In the genomic region with DNA sequence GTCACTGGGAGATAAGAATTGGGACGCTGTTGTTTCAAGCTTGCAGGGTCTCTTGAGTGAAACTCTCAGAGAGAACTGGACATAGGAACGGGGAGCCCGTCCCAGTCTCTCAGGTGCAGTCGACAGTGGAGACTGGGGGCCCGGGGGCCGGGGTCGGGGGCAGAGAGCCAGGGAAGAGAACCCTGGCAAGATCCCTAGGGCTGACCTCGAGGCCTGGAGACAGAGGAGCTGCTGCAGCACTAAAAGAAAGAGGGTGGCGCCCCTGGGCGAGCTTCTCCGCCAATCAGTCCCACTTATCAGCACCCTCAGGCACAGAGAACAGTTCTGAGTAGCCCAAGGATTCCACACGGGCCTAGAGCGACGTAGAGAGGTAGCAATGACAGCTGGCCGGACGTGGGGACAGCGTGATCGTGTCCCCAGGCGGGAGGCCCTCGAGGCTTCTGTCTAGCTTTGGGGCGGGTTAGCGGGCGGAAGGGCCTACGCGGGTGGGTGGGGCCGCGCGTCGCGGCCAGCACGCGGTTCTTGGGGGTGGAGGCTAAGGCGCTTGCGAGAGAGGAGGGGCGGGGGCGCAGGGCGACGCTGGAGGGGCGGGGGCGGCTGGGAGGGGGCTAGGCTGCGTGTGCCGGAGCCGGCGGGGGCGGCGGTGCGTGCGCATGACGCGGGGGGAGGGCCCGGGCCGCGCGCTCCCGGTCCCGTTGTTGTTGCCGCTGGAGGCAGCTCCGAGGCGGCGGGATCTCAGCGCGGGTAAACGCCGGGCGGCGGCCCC, we compare ENCODE assay signal across 8 mouse cellular contexts. TPM values are rescaled to one million over a fixed set of nuclear protein-coding genes. Genes with fewer than 3 reads are reported as not detected.
DNase-seq lines count a peak whose midpoint lies in the region; ATAC-seq and TF ChIP-seq lines count a peak whose summit lies in the region.

No protein-coding gene starts in this region.

- H3K4me1 ChIP-seq in erythroblast, embryonic 14.5 days (ENCODE audit: control insufficient read depth): peaks cover 82% of the 10 kb centered on the region
- peaks cover 58% of the 10 kb centered on the region for H3K4me1 ChIP-seq in heart, embryonic 13.5 days
- H3K4me1 ChIP-seq in liver, embryonic 15.5 days (replicated peaks): peaks cover 72% of the 10 kb centered on the region
- H3K4me1 ChIP-seq in neural tube, embryonic 12.5 days: peaks cover 59% of the 10 kb centered on the region
- H3K4me1 ChIP-seq in stomach, postnatal 0 days (replicated peaks; ENCODE audit: control insufficient read depth, insufficient read depth): no peaks in the 10 kb centered on the region; the same call in 1 of the 2 replicates

- H3K9me3 ChIP-seq in erythroblast, embryonic 14.5 days (ENCODE audit: control insufficient read depth, low read length): no peaks in the 10 kb centered on the region
- no peaks in the 10 kb centered on the region for H3K9me3 ChIP-seq in heart, embryonic 13.5 days
- H3K9me3 ChIP-seq in liver, embryonic 15.5 days (replicated peaks): no peaks in the 10 kb centered on the region
- no peaks in the 10 kb centered on the region for H3K9me3 ChIP-seq in neural tube, embryonic 12.5 days
- no peaks in the 10 kb centered on the region for H3K9me3 ChIP-seq in stomach, postnatal 0 days (ENCODE audit: control insufficient read depth, low read length)

- peak; percentile 85 for DNase-seq in brain, embryonic 18.5 days (ENCODE audit: low read depth, low spot score)
- DNase-seq in kidney, postnatal 10 days: peak; percentile 93
- DNase-seq in stomach, postnatal 0 days (ENCODE audit: low spot score): peak; percentile 91

- WGBS in heart, embryonic 13.5 days: 2% methylated on average over 48 of the region's 66 CpGs
- 2% methylated on average over 56 of the region's 66 CpGs for WGBS in liver, embryonic 15.5 days (ENCODE audit: insufficient replicate concordance)
- 3% methylated on average over 59 of the region's 66 CpGs for WGBS in neural tube, embryonic 12.5 days
- WGBS in stomach, postnatal 0 days: 3% methylated on average over 51 of the region's 66 CpGs

- peak overlapping the region; percentile 92 for H3K4me3 ChIP-seq in erythroblast, embryonic 14.5 days (replicated peaks)
- peak overlapping the region; percentile 90 for H3K4me3 ChIP-seq in heart, embryonic 13.5 days
- H3K4me3 ChIP-seq in liver, embryonic 15.5 days (replicated peaks): peak overlapping the region; percentile 83
- peak overlapping the region; percentile 94 for H3K4me3 ChIP-seq in neural tube, embryonic 12.5 days
- H3K4me3 ChIP-seq in stomach, postnatal 0 days (ENCODE audit: low read depth, low read length): peak overlapping the region; percentile 79

- H3K36me3 ChIP-seq in erythroblast, embryonic 14.5 days (ENCODE audit: control insufficient read depth): peaks cover 29% of the 10 kb centered on the region
- H3K36me3 ChIP-seq in heart, embryonic 13.5 days: no peaks in the 10 kb centered on the region
- 0 out of 2 replicates have a peak, but pooled peaks cover 10% of the 10 kb centered on the region for H3K36me3 ChIP-seq in liver, embryonic 15.5 days (replicated peaks)
- H3K36me3 ChIP-seq in neural tube, embryonic 12.5 days: peaks cover 6% of the 10 kb centered on the region; the same call in 1 of the 2 replicates
- no peaks in the 10 kb centered on the region for H3K36me3 ChIP-seq in stomach, postnatal 0 days (ENCODE audit: control insufficient read depth, insufficient read depth, low read length)

- peak overlapping the region; percentile 91 for H3K27ac ChIP-seq in heart, embryonic 13.5 days (replicated peaks)
- peak overlapping the region; percentile 96 for H3K27ac ChIP-seq in liver, embryonic 15.5 days (replicated peaks)
- H3K27ac ChIP-seq in neural tube, embryonic 12.5 days: peak overlapping the region; percentile 88
- peak overlapping the region; percentile 92 for H3K27ac ChIP-seq in stomach, postnatal 0 days (replicated peaks)

- TF ChIP-seq CTCF in stomach, postnatal 0 days (IDR thresholded peaks at IDR 0.05; ENCODE audit: low read depth): no peak

- ATAC-seq in CD4-positive, CD25-positive, alpha-beta regulatory T cell, adult 4 months: peak; percentile 71
- ATAC-seq in heart, embryonic 13.5 days (ENCODE audit: extremely low read depth, insufficient number of reproducible peaks, low FRiP score, low TSS enrichment): peak; percentile 62
- ATAC-seq in liver, embryonic 15.5 days (ENCODE audit: insufficient read depth): peak; percentile 77
- peak; percentile 55 for ATAC-seq in neural tube, embryonic 12.5 days (ENCODE audit: low FRiP score, low read depth)
- peak; percentile 75 for ATAC-seq in stomach, postnatal 0 days (ENCODE audit: low FRiP score, low TSS enrichment)

- no peaks in the 10 kb centered on the region for H3K27me3 ChIP-seq in erythroblast, embryonic 14.5 days (ENCODE audit: control insufficient read depth)
- H3K27me3 ChIP-seq in heart, embryonic 13.5 days (replicated peaks): peaks cover 5% of the 10 kb centered on the region; the same call in 1 of the 2 replicates
- H3K27me3 ChIP-seq in liver, embryonic 15.5 days: no peaks in the 10 kb centered on the region
- H3K27me3 ChIP-seq in neural tube, embryonic 12.5 days (replicated peaks): no peaks in the 10 kb centered on the region
- H3K27me3 ChIP-seq in stomach, postnatal 0 days (ENCODE audit: control insufficient read depth, insufficient read depth, low read length): no peaks in the 10 kb centered on the region

- peak overlapping the region; percentile 98 for H3K4me2 ChIP-seq in heart, embryonic 13.5 days
- peak overlapping the region; percentile 100 for H3K4me2 ChIP-seq in liver, embryonic 15.5 days
- peak overlapping the region; percentile 99 for H3K4me2 ChIP-seq in neural tube, embryonic 12.5 days (replicated peaks)
- peak overlapping the region; percentile 97 for H3K4me2 ChIP-seq in stomach, postnatal 0 days (replicated peaks; ENCODE audit: low read depth)

- H3K9ac ChIP-seq in heart, embryonic 13.5 days: peak overlapping the region; percentile 99
- peak overlapping the region; percentile 90 for H3K9ac ChIP-seq in liver, embryonic 15.5 days
- H3K9ac ChIP-seq in neural tube, embryonic 12.5 days: peak overlapping the region; percentile 99
- peak overlapping the region; percentile 85 for H3K9ac ChIP-seq in stomach, postnatal 0 days (ENCODE audit: low read length)

- no peak for TF ChIP-seq EP300 in stomach, postnatal 0 days (optimal IDR thresholded peaks at IDR 0.05)

RNA-seq across cellular contexts. Expression of gene Agap3, which starts 0.5 kb away (rescaled TPM):
- polyA plus RNA-seq in CD4-positive, CD25-positive, alpha-beta regulatory T cell, adult 4 months (2017; shearing (Covaris generic)): 1 to 10 TPM; 5.5 to 8.6 TPM
- polyA plus RNA-seq in erythroblast, embryonic 14.5 days (2012): 17.2 and 18.9 TPM in 2 replicates
- polyA plus RNA-seq in heart, embryonic 13.5 days (2015; fragmentation: Nextera tagmentation; extraction: Ambion mirVana): 14.4 and 16.5 TPM in 2 replicates
- polyA plus RNA-seq in liver, embryonic 15.5 days (2015; fragmentation: Nextera tagmentation; extraction: Ambion mirVana): 11.3 and 14.7 TPM in 2 replicates
- polyA plus RNA-seq in neural tube, embryonic 12.5 days (2016; fragmentation: Nextera tagmentation; extraction: Ambion mirVana): 109 and 113 TPM in 2 replicates
- 21.9 and 26.5 TPM in 2 replicates for polyA plus RNA-seq in stomach, postnatal 0 days (2015; fragmentation: Nextera tagmentation; extraction: Ambion mirVana)

RNA-seq across cellular contexts. Expression of gene Tmub1, which starts 3.8 kb away (rescaled TPM):
- 10 to 100 TPM; 72.9 to 95.2 TPM for polyA plus RNA-seq in CD4-positive, CD25-positive, alpha-beta regulatory T cell, adult 4 months (2017; shearing (Covaris generic))
- 2.3 and 2.8 TPM in 2 replicates for polyA plus RNA-seq in erythroblast, embryonic 14.5 days (2012)
- 16.2 and 19.9 TPM in 2 replicates for polyA plus RNA-seq in heart, embryonic 13.5 days (2015; fragmentation: Nextera tagmentation; extraction: Ambion mirVana)
- 5.1 and 5.5 TPM in 2 replicates for polyA plus RNA-seq in liver, embryonic 15.5 days (2015; fragmentation: Nextera tagmentation; extraction: Ambion mirVana)
- polyA plus RNA-seq in neural tube, embryonic 12.5 days (2016; fragmentation: Nextera tagmentation; extraction: Ambion mirVana): 35.3 and 40.0 TPM in 2 replicates
- polyA plus RNA-seq in stomach, postnatal 0 days (2015; fragmentation: Nextera tagmentation; extraction: Ambion mirVana): 20.9 and 21.1 TPM in 2 replicates

RNA-seq across cellular contexts. Expression of gene Fastk, which starts 6.4 kb away (rescaled TPM):
- 10 to 100 TPM; 53.4 to 57.0 TPM for polyA plus RNA-seq in CD4-positive, CD25-positive, alpha-beta regulatory T cell, adult 4 months (2017; shearing (Covaris generic))
- 33.0 and 33.8 TPM in 2 replicates for polyA plus RNA-seq in erythroblast, embryonic 14.5 days (2012)
- polyA plus RNA-seq in heart, embryonic 13.5 days (2015; fragmentation: Nextera tagmentation; extraction: Ambion mirVana): 163 and 164 TPM in 2 replicates
- polyA plus RNA-seq in liver, embryonic 15.5 days (2015; fragmentation: Nextera tagmentation; extraction: Ambion mirVana): 49.3 and 55.5 TPM in 2 replicates
- 114 TPM in 2 replicates for polyA plus RNA-seq in neural tube, embryonic 12.5 days (2016; fragmentation: Nextera tagmentation; extraction: Ambion mirVana)
- 66.6 and 67.9 TPM in 2 replicates for polyA plus RNA-seq in stomach, postnatal 0 days (2015; fragmentation: Nextera tagmentation; extraction: Ambion mirVana)

RNA-seq across cellular contexts. Expression of gene Slc4a2, which starts 27.8 kb away (rescaled TPM):
- polyA plus RNA-seq in CD4-positive, CD25-positive, alpha-beta regulatory T cell, adult 4 months (2017; shearing (Covaris generic)): 10 to 100 TPM; 13.5 to 22.6 TPM
- 1.1 and 2.5 TPM in 2 replicates for polyA plus RNA-seq in erythroblast, embryonic 14.5 days (2012)
- polyA plus RNA-seq in heart, embryonic 13.5 days (2015; fragmentation: Nextera tagmentation; extraction: Ambion mirVana): 26.9 and 29.3 TPM in 2 replicates
- 8.9 and 10.3 TPM in 2 replicates for polyA plus RNA-seq in liver, embryonic 15.5 days (2015; fragmentation: Nextera tagmentation; extraction: Ambion mirVana)
- 23.0 and 24.3 TPM in 2 replicates for polyA plus RNA-seq in neural tube, embryonic 12.5 days (2016; fragmentation: Nextera tagmentation; extraction: Ambion mirVana)
- polyA plus RNA-seq in stomach, postnatal 0 days (2015; fragmentation: Nextera tagmentation; extraction: Ambion mirVana): 34.3 and 37.8 TPM in 2 replicates

RNA-seq across cellular contexts. Expression of gene Cdk5, which starts 28.1 kb away (rescaled TPM):
- 10 to 100 TPM; 53.8 to 61.7 TPM for polyA plus RNA-seq in CD4-positive, CD25-positive, alpha-beta regulatory T cell, adult 4 months (2017; shearing (Covaris generic))
- polyA plus RNA-seq in erythroblast, embryonic 14.5 days (2012): 0.40 and 0.67 TPM in 2 replicates
- polyA plus RNA-seq in heart, embryonic 13.5 days (2015; fragmentation: Nextera tagmentation; extraction: Ambion mirVana): 25.8 and 28.7 TPM in 2 replicates
- polyA plus RNA-seq in liver, embryonic 15.5 days (2015; fragmentation: Nextera tagmentation; extraction: Ambion mirVana): 7.7 and 8.8 TPM in 2 replicates
- polyA plus RNA-seq in neural tube, embryonic 12.5 days (2016; fragmentation: Nextera tagmentation; extraction: Ambion mirVana): 75.4 and 79.2 TPM in 2 replicates
- polyA plus RNA-seq in stomach, postnatal 0 days (2015; fragmentation: Nextera tagmentation; extraction: Ambion mirVana): 29.3 and 30.5 TPM in 2 replicates

Comparison
In these comparisons a context has a peak if more than half of its experiments do, and no peak if none do; other contexts are left out.
1. Peak in every context shown above with its lines: DNase-seq, ATAC-seq, H3K4me3 ChIP-seq and H3K27ac ChIP-seq.